Mouse (Mus musculus): ENCODE measurements around the gene Pde11a. TPM values are rescaled to one million over a fixed set of nuclear protein-coding genes. Genes with fewer than 3 reads are reported as not detected.

The Pde11a gene
- polyA plus RNA-seq, 1 experiment = not detected

DNA sequence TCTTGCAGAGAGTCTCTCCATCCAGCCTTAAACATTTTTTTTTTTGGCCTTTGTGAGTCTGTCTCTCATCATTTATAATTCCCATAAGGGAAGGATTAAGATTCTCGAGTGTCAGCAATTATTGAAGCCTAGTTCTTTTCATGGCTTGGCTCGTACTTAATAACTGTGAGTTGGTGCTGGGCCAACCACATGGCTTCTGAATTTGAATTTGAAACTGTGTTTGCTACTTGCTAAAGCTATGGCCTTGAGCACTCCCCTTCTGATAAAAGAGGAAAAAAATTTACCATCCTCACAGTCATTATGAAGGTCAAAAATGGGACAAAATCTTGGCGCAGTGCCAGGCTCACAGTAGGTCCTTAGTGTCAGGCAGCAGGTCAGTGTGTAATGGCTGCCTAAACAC, 251.4 kb downstream of the Pde11a start:
- 48% methylated on average over 3 of the region's 3 CpGs for WGBS
- no peak overlapping the region for H3K4me3 ChIP-seq (replicated peaks; ENCODE audit: extremely low read depth, low read depth, low read length)
- TF ChIP-seq CTCF (IDR thresholded peaks at IDR 0.05; ENCODE audit: insufficient read depth, low read length) = no peak
- no peak for TF ChIP-seq POLR2A (IDR thresholded peaks at IDR 0.05; ENCODE audit: borderline replicate concordance, extremely low read depth, low read depth, low read length)
- peaks cover 8% of the 10 kb centered on the region for H3K4me1 ChIP-seq (ENCODE audit: control insufficient read depth, insufficient read depth, low read length)
- no peak for DNase-seq

DNA sequence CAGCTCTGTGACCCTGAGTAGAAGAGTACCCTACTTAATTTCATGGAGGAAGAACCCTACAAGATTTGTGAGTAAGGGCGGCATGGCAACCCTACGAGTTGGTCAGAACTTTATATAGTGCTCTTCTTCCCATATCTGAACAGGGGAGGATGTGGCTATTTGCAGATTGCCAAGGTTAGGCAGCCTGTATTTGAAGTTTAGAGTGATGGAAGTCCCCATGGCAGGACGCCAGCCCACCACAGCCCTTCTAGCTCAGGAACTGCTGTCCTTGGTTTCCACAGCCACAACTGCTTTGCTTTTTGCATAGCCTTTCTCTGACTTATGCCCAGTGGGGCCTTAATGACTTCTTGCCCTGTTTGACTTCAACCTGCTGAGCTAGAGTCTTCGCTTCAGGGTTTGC, 253.6 kb downstream of the Pde11a start:
- TF ChIP-seq CTCF (IDR thresholded peaks at IDR 0.05; ENCODE audit: insufficient read depth, low read length) (no peak), POLR2A (IDR thresholded peaks at IDR 0.05; ENCODE audit: borderline replicate concordance, extremely low read depth, low read depth, low read length) (no peak)
- WGBS = 63% methylated on average over 4 of the region's 4 CpGs
- H3K4me1 ChIP-seq (ENCODE audit: control insufficient read depth, insufficient read depth, low read length) = peaks cover 8% of the 10 kb centered on the region
- DNase-seq = no peak
- H3K4me3 ChIP-seq (replicated peaks; ENCODE audit: extremely low read depth, low read depth, low read length) = no peak overlapping the region

DNA sequence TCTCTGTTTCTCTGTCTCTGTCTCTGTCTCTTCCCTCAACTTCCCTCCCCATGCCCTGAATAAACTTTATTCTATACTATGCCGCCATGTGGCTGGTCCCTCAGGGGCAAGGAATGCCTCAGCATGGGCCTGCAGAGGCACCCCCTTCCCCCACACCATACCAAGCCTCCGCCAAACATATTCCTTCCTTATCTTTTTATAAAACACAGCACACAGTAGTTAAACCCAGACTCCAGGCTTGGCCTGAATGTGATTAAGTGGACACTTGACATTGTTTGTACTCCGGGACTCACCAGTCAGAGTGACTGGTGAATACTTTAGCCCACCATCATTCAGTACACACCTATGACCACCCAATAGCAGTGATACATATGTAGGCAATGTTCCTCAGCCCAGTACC, 254.7 kb downstream of the Pde11a start:
- no peak for DNase-seq
- no peak overlapping the region for H3K4me3 ChIP-seq (replicated peaks; ENCODE audit: extremely low read depth, low read depth, low read length)
- 67% methylated on average over 3 of the region's 3 CpGs for WGBS
- peaks cover 5% of the 10 kb centered on the region for H3K4me1 ChIP-seq (ENCODE audit: control insufficient read depth, insufficient read depth, low read length)
- no peak for TF ChIP-seq POLR2A (IDR thresholded peaks at IDR 0.05; ENCODE audit: borderline replicate concordance, extremely low read depth, low read depth, low read length)
- no peak for TF ChIP-seq CTCF (IDR thresholded peaks at IDR 0.05; ENCODE audit: insufficient read depth, low read length)

DNA sequence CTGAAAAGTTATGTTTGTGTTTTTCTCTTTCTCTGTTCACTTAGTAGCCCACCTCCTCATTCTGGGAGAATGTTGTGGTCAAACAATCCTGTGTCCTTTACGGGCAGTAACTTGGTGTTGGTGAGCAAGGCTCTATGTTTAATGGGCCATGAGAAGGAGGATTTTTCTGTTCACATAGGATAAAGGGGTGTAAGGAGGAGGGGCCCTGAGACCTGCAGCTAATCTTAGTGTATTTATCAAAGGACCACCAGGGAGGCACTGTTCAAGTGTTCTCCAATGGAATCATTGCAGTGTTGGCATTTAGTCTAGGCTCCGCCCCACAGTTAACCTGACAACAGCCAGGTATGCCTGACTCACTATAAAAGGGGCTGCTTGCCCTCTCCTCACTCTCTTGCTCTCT, 255.2 kb downstream of the Pde11a start:
- DNase-seq = no peak
- 96% methylated on average over 2 of the region's 2 CpGs for WGBS
- TF ChIP-seq POLR2A (IDR thresholded peaks at IDR 0.05; ENCODE audit: borderline replicate concordance, extremely low read depth, low read depth, low read length) (no peak), CTCF (IDR thresholded peaks at IDR 0.05; ENCODE audit: insufficient read depth, low read length) (no peak)
- no peak overlapping the region for H3K4me3 ChIP-seq (replicated peaks; ENCODE audit: extremely low read depth, low read depth, low read length)
- H3K4me1 ChIP-seq (ENCODE audit: control insufficient read depth, insufficient read depth, low read length) = peaks cover 5% of the 10 kb centered on the region

DNA sequence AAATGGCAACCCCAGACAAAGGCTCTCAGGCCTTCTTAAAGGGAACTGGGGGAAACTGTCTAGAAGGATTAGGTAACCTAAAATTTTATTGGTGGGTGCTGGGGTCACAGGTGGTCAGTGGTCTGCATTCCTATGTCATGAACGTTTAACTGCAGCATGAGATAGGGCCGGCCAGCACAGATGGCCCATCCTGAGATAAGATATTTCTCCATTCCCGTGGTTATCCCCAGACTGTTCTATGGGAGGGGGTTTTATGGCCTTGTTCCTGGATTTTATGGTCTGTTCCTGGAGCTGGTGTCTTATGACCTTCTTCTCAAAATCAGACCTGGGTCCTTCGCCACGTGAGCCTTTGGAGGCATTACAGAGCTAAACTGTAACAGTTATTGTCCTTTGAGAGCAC, 256.6 kb downstream of the Pde11a start:
- TF ChIP-seq CTCF (IDR thresholded peaks at IDR 0.05; ENCODE audit: insufficient read depth, low read length) = no peak
- TF ChIP-seq POLR2A (IDR thresholded peaks at IDR 0.05; ENCODE audit: borderline replicate concordance, extremely low read depth, low read depth, low read length) = no peak
- Histone ChIP-seq H3K4me3 (replicated peaks; ENCODE audit: extremely low read depth, low read depth, low read length) (no peak overlapping the region), H3K4me1 (ENCODE audit: control insufficient read depth, insufficient read depth, low read length) (no peaks in the 10 kb centered on the region)
- DNase-seq = no peak
- 62% methylated on average over 5 of the region's 5 CpGs for WGBS

DNA sequence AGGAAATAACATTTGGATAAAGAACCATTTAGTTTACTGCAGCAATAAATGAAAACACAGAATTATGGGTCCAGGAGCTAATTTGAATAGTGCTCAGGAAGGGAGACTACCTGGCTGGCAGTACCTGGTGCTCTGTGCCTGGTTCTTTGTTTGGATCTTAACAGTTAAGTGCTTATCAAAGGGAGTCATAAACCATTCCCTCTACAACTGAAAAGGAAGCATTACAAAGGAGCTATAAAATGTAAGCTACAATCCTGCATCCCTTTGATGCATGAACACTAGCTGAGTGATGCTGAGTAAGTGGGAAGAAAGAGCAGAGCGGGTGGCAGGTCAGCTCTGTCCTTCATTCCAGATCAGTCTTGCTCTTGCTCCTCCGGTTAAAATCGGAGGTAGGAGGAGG, 258.0 kb downstream of the Pde11a start:
- no peak overlapping the region for H3K4me3 ChIP-seq (replicated peaks; ENCODE audit: extremely low read depth, low read depth, low read length)
- TF ChIP-seq CTCF (IDR thresholded peaks at IDR 0.05; ENCODE audit: insufficient read depth, low read length) = no peak
- no peak for TF ChIP-seq POLR2A (IDR thresholded peaks at IDR 0.05; ENCODE audit: borderline replicate concordance, extremely low read depth, low read depth, low read length)
- 79% methylated on average over 3 of the region's 3 CpGs for WGBS
- no peak for DNase-seq
- H3K4me1 ChIP-seq (ENCODE audit: control insufficient read depth, insufficient read depth, low read length) = no peaks in the 10 kb centered on the region

DNA sequence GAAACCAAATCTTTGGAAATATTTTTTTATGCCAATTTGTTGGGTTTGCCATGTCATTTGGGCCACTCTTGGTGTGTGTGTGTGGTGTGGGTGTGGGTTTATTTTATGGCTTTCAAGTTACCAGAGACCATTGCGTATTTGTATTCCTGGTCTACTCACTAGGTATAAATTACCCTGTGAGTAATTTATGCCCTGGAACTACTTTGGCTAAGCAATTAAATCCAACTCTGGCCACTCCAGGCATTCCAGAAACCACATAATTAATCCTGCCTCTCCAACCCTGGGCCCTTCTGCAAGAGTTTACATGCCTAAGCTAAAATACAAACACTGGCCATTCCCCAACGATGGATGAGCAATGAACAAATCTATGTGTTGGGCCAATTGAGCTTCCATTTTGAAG, 261.7 kb downstream of the Pde11a start:
- WGBS = 63% methylated on average over 2 of the region's 2 CpGs
- Histone ChIP-seq H3K4me3 (replicated peaks; ENCODE audit: extremely low read depth, low read depth, low read length) (no peak overlapping the region), H3K4me1 (ENCODE audit: control insufficient read depth, insufficient read depth, low read length) (no peaks in the 10 kb centered on the region)
- no peak for DNase-seq
- TF ChIP-seq POLR2A (IDR thresholded peaks at IDR 0.05; ENCODE audit: borderline replicate concordance, extremely low read depth, low read depth, low read length) (no peak), CTCF (IDR thresholded peaks at IDR 0.05; ENCODE audit: insufficient read depth, low read length) (no peak)

DNA sequence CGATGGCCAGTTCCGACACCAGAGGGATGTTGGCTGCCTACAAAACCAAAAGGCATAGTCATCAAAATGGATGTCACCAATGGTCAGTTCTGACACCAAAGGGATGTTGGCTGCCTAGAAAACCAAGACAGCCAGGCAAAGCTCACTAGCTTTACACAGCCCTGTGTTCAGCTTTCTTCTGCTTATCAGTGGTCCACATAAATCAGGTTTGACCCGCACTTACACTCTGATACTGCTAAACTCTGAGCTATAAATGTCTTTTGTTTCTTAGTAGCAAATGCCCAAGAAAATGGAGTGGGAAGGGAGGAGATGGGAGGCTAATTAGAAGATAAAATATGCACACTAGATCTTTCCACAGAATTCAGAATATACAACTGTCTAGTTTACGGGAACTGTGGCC, 262.5 kb downstream of the Pde11a start:
- TF ChIP-seq CTCF (IDR thresholded peaks at IDR 0.05; ENCODE audit: insufficient read depth, low read length) (no peak), POLR2A (IDR thresholded peaks at IDR 0.05; ENCODE audit: borderline replicate concordance, extremely low read depth, low read depth, low read length) (no peak)
- 92% methylated on average over 4 of the region's 4 CpGs for WGBS

DNA sequence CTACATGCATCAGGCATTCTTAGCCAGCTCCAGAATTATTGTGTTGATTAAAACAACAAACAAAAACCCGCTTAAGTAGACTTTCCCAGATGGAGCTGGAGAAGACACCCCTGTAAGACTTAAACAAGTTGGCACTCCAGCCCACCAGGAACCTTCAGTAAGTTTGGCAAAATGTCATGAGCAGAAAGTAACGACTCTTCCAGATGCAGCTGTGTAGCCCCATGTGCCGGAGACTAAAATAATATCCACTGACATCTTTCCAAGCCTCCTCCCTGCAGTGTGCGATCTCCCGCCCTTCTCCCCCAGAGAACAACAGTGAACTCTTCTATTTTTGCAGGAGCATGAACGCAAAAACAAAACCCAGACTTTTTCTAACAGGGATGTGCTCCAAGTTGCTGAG, 265.5 kb downstream of the Pde11a start:
- DNase-seq = no peak
- Histone ChIP-seq H3K4me1 (ENCODE audit: control insufficient read depth, insufficient read depth, low read length) (no peaks in the 10 kb centered on the region), H3K4me3 (replicated peaks; ENCODE audit: extremely low read depth, low read depth, low read length) (no peak overlapping the region)
- 51% methylated on average over 6 of the region's 6 CpGs for WGBS
- TF ChIP-seq POLR2A (IDR thresholded peaks at IDR 0.05; ENCODE audit: borderline replicate concordance, extremely low read depth, low read depth, low read length) = no peak
- no peak for TF ChIP-seq CTCF (IDR thresholded peaks at IDR 0.05; ENCODE audit: insufficient read depth, low read length)

More for the DNA sequence above, 262.5 kb downstream of the Pde11a start:
- no peak for DNase-seq
- no peak overlapping the region for H3K4me3 ChIP-seq (replicated peaks; ENCODE audit: extremely low read depth, low read depth, low read length)
- H3K4me1 ChIP-seq (ENCODE audit: control insufficient read depth, insufficient read depth, low read length) = no peaks in the 10 kb centered on the region

DNA sequence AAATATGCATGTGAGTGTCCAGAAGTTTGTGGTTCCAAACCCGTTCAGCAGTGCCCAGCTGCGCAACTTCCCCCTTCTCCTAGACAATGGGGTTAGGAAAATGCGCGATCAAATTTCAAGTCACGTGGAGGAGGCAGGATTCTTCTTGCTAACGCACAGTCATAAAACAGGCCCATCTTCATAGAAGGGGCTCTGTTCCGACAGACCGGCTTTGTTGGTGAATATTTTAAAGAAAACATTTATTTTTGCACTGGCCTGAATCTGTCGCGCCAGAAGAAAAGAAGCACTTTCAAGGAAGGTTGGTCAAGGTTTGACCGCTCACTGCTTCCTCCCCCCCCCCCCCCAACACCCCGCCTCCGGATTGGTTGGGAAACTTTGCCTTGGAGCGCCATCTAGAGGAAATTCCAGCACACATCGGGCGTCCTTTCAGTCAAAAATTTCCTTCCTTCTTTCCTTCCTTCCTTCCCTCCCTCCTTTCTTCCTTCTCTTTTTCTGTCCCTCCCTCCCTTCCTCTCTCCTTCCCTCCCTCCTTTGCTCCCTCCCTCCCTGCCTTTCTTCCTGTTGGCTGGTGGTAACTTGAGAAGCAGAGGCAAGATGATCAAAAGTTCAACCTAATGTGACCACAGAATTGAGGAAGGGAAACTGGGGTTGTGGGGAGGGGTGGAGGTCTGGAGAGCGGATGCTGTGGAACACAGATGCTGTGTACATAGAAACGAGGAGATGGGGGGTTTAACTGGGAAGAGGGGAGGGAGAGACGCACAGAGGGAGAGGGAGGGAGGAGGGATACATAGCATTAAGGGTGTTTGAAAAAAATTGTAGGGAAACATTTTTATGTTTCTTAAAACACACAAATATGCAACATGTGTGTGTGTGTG, 267.9 kb downstream of the Pde11a start:
- H3K4me3 ChIP-seq (replicated peaks; ENCODE audit: extremely low read depth, low read depth, low read length) = peak overlapping the region; percentile 44

More for the DNA sequence above, 267.9 kb downstream of the Pde11a start:
- TF ChIP-seq CTCF (IDR thresholded peaks at IDR 0.05; ENCODE audit: insufficient read depth, low read length) (peak; percentile 51), POLR2A (IDR thresholded peaks at IDR 0.05; ENCODE audit: borderline replicate concordance, extremely low read depth, low read depth, low read length) (peak; percentile 76; the same call in 1 of the 2 replicates)
- DNase-seq = peak; percentile 62
- H3K4me1 ChIP-seq (ENCODE audit: control insufficient read depth, insufficient read depth, low read length) = no peaks in the 10 kb centered on the region; the same call in 1 of the 2 replicates
- WGBS = 2% methylated on average over 19 of the region's 19 CpGs
